Mouse (Mus musculus) stomach, postnatal 0 days (tissue): ENCODE measurements at regions not wholly inside any gene's neighbourhood (a gene's known extent, or its start where the extent isn't known, plus 50 kb on each side); places are given as distances from the start of the nearest gene placed in this dataset.

Source experiments
- CTCF ChIP-seq: IDR thresholded peaks from 2 replicates; pipeline ENCODE4 v1.5.1; 2016; ENCODE audit warnings: antibody characterized with exemption, low read depth, mild to moderate bottlenecking, moderate library complexity
- EP300 ChIP-seq: optimal IDR thresholded peaks from 2 replicates; pipeline ENCODE3; 2016; ENCODE audit warnings: antibody characterized with exemption

DNA sequence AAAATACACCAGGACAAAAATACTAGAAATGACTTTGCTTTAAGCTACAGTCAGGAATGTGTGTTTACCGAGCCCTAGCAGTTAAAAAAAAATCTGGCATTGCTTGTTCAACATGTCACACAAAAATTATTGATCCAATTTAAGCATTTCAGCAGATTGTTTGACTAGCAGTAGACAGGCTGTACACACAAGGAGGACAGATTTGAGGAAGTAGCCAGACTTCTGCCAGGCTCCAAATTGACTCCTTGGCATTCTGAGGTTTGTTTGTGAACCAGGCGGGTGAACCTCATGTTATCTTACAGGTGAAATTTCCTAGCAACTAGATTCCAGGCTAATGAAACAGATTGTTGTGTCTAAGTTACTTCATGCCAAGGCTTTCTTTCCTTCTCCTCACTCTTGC, 348.8 kb downstream of the Hs3st3b1 start:
- TF ChIP-seq CTCF (no peak), EP300 (no peak)
